Mouse (Mus musculus): ENCODE measurements around the gene Hnrnpl.

The Hnrnpl gene

GRCm38 (mm10) chr7:28812436-28812835, 4.1 kb downstream of the Hnrnpl start:
- DNase-seq (ENCODE audit: low spot score): no peak

GRCm38 (mm10) chr7:28812949-28813348, 4.6 kb downstream of the Hnrnpl start:
- no peak for DNase-seq (ENCODE audit: low spot score)

- DNase-seq (ENCODE audit: low spot score): no peak
These were observed 6.1 kb downstream of the Hnrnpl start for GRCm38 (mm10) chr7:28814306-28815034.

- DNase-seq (ENCODE audit: low spot score): no peak
These were observed 6.9 kb downstream of the Hnrnpl start for GRCm38 (mm10) chr7:28815230-28815629.

GRCm38 (mm10) chr7:28816201-28816600, 7.9 kb downstream of the Hnrnpl start:
- no peak for DNase-seq (ENCODE audit: low spot score)

GRCm38 (mm10) chr7:28816920-28817319, 8.6 kb downstream of the Hnrnpl start:
- DNase-seq (ENCODE audit: low spot score): no peak

- DNase-seq (ENCODE audit: low spot score): no peak
These were observed 9.2 kb downstream of the Hnrnpl start for GRCm38 (mm10) chr7:28817524-28817923.

GRCm38 (mm10) chr7:28817957-28818356, 9.6 kb downstream of the Hnrnpl start:
- no peak for DNase-seq (ENCODE audit: low spot score)

- no peak for DNase-seq (ENCODE audit: low spot score)
These were observed 10.1 kb downstream of the Hnrnpl start for GRCm38 (mm10) chr7:28818436-28818835.

- no peak for DNase-seq (ENCODE audit: low spot score)
These were observed 10.6 kb downstream of the Hnrnpl start for GRCm38 (mm10) chr7:28818861-28819452.

- DNase-seq (ENCODE audit: low spot score): no peak
These were observed 11.2 kb downstream of the Hnrnpl start for GRCm38 (mm10) chr7:28819571-28819970.

GRCm38 (mm10) chr7:28820358-28821260, 12.3 kb downstream of the Hnrnpl start:
- DNase-seq (ENCODE audit: low spot score): no peak

GRCm38 (mm10) chr7:28821261-28821831, 13.0 kb downstream of the Hnrnpl start:
- DNase-seq (ENCODE audit: low spot score): no peak

GRCm38 (mm10) chr7:28822556-28822955, 14.2 kb downstream of the Hnrnpl start:
- no peak for DNase-seq (ENCODE audit: low spot score)

- no peak for DNase-seq (ENCODE audit: low spot score)
These were observed 14.9 kb downstream of the Hnrnpl start for GRCm38 (mm10) chr7:28822993-28823903.

- DNase-seq (ENCODE audit: low spot score): no peak
These were observed 15.6 kb downstream of the Hnrnpl start for GRCm38 (mm10) chr7:28823932-28824331.

- DNase-seq (ENCODE audit: low spot score): peak; percentile 83
These were observed 16.8 kb downstream of the Hnrnpl start, which contains the start of gene Ech1 for GRCm38 (mm10) chr7:28824941-28825685. Ech1 (plus strand) TSS chr7:28825217.

GRCm38 (mm10) chr7:28825686-28826401, 17.5 kb downstream of the Hnrnpl start:
- no peak for DNase-seq (ENCODE audit: low spot score)

GRCm38 (mm10) chr7:28826402-28826772, 18.0 kb downstream of the Hnrnpl start:
- no peak for DNase-seq (ENCODE audit: low spot score)

- no peak for DNase-seq (ENCODE audit: low spot score)
These were observed 19.0 kb downstream of the Hnrnpl start for GRCm38 (mm10) chr7:28827338-28827737.

Measured in urinary bladder, postnatal 25 days (tissue).